Mouse (Mus musculus): ENCODE measurements at regions not wholly inside any gene's neighbourhood (a gene's known extent, or its start where the extent isn't known, plus 50 kb on each side); places are given as distances from the start of the nearest gene placed in this dataset.
A peak's percentile ranks its signal among the peaks of the same experiment; 100 is the strongest.

DNA sequence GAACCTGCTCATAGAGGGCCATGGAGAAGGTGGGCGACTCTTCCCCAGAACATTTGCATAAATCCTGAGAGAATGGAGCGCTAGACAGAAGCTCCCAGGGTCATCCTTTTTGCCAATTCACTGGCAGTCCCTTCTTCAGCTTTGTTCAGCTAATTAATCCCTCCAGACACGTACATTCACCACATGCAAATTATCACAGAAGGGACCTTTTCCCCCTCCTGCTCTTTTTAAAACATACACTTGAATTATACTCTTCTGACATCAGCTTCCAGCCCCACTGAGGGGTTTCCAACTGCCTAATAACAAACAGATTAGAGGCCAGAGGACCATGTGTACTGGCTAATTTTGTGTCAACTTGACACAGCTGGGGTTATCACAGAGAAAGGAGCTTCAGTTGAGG, 497.2 kb downstream of the Bnc2 start:
- no peak for DNase-seq

DNA sequence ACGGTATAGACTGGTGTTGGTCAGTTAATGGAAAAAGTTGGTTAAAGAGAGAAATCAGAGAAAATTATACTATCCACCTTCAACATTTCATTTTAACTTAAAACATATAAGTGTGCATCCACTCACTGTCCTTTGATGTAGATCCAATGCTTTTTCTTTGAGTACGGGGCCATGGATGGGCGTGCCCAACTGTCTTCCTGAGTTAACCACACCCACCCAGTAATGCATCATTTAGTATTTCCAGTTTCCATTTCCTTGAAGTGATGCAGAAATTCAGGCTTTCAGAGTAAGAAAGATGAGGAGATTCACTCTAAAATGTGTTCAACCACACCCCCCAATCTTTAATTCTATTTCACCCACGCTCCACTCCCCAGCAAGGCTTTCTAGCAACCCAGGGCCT, 490.6 kb downstream of the Bnc2 start:
- DNase-seq: no peak

DNA sequence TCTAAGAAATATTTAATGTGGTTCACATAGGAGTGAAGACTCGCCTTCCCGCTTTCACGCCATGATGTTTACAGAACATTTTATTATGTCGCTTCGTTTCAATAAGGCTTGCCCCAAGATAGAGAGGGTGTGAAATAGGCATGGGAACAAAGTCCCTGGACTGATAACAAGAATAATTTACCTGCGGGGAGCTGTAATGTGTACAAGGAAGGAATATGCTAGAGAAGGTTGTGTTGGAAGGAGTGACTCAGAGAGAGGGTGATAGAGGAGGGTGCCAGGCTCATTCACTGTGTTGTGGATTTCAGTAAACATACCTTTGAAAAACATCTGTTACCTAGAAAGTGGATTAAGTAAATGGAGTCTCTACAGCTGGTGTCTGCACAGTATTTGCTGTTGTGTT, 490.2 kb downstream of the Bnc2 start:
- DNase-seq: no peak

DNA sequence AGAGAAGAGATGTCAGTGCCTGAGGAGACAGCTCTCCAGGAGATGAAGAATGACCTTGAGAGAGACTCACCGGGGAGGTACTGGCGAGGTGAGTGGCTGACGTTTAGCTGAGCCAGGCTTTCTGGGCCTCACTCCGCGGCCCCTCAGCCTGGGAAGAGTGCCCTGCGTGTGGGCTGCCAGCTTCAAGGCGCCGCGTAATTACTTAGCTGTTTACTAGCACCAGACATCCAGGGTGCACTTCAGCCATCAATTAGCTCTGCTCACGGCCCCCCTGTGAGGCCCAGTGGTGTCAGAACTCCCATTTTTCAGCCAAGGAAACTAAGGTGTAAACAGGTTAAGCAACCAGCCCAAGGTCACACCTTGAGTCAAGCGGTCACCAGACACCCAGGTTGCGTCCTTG, 485.8 kb downstream of the Bnc2 start:
- peak in 1 of 2 experiments; percentile 30 for DNase-seq

DNA sequence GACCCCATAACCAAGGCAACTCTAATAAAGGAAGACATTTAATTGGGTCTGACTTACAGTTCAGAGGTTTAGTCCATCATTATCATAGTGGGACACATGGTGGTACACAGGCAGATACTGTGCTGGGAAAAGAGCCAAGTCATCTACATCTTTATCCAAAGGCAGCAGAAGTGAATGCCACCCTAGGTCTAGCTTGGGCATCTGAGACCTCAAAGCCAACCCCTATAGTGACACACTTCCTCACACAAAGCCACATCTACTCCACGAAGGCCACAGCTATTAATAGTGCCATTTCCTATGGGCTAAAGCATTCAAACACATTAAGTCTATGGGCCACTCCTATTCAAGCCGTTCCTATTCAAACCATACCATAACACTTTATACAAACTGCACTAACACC, 483.8 kb downstream of the Bnc2 start:
- no peak for DNase-seq

DNA sequence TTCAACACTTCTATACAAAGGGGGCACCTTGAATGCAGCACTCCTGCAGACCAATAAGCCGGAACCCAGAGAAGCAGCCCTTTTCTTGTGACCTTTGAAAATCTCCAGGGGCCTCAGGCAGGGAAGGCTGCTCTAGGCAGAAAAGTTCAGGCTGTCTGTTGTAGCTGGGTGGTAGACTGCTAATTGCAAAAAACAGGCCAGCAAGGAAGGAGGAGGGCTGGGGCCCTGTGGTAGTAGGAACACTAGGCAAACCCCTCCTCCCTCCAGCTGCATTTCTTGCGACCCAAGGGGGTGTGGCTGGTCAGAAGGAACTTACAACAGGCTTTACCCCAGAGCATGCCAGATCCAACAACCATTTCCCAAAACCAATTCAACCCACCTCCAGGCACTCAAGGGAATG, 482.8 kb downstream of the Bnc2 start:
- no peak for DNase-seq

DNA sequence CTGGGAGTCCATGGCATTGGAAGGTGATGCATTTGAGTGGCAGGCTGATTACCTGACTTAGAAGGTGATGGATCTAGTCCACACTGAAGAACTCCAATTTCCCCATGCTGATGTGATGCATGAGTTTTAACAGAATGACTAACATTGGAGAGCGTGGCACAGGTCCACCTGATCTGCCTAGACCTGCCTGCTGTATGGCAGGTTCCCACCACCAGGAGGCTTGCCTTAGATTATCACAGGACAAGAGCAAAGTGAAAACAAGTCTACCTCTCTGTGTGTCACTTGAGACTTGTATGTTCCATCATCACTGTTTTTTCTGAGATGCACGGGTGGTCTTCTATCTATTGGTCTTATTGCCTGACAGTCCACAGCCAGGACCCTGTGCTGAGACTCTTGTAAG, 478.3 kb downstream of the Bnc2 start:
- DNase-seq: no peak

DNA sequence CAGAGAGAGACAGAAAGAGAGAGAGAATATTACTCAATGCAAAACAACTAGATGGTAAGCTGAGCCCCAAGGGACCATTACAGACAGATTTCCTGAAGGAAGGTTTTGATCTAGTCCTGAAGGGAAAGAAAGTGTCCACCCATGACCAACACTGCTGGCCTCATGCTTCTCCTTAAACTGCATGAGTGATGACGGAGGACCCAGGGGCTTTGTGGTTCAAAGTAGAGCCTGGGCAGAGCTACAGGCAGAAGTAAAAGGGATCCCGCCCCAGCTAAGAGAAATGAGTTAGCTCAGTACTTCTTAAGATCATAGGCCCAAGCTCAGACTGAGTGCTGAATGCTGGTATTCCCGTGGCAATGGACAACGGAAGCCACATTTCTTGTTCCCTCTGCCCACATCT, 476.9 kb downstream of the Bnc2 start:
- DNase-seq: no peak

DNA sequence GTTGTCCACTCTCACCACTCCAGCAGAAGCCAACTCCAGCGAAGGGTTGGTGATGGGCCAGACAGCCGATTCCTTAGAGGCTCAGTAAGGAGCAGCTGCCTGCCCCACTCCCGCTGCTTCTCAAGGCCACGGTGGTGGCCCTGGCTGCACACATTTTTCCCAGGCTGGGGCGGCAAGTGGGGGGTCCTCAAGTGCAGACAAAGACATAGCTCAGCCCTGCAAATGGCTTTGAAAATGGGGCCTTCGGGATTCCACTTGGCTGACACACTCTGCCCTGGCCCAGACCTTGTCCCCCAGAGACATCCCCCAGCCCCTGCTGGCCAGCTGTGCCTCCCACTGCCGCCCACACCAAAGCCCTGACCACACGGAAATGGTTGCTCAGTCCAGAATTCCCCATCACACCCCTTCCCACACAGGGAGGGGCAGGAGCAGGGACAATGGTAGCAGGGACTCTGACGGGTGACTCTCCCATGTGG, 475.9 kb downstream of the Bnc2 start:
- peak; percentile 56 to 69 for DNase-seq

DNA sequence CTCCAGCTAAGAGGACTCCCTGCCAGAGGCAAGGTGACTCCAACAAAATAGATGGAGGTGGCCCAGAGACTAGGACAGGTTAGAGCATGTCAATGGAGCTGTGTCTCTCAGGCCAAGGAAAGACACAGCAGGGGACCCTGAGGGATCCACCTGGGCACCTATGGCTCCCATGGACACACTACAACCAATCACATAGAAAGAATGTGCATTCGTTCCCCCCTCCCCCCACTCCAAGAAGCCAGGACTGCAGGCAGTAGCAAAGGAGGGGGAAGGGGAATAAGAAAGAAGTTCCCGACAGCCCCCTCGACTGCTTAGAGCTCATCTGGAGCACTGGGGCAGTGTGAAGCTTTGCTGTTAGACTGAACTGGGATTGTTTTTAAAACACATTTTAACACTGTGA, 474.1 kb downstream of the Bnc2 start:
- no peak for DNase-seq

DNA sequence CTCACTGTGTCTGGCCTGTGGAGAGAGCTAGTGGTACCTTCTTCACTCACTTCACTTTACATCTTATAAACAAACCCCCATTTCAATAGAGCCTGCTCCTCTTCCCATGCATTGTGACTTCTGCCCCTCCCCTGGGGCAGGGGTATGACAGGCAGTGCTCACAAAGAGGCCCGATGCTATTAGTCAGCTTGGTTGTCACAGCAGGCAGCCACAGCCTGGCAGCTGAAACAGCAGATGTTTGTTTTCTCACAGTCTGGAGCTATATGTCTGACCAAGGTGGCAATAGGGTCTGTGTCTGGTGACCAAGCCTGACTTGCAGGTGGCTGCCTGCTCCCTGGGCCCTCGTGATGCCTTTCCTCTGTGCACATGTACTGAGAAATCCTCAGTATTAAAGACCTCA, 472.8 kb downstream of the Bnc2 start:
- no peak for DNase-seq

DNA sequence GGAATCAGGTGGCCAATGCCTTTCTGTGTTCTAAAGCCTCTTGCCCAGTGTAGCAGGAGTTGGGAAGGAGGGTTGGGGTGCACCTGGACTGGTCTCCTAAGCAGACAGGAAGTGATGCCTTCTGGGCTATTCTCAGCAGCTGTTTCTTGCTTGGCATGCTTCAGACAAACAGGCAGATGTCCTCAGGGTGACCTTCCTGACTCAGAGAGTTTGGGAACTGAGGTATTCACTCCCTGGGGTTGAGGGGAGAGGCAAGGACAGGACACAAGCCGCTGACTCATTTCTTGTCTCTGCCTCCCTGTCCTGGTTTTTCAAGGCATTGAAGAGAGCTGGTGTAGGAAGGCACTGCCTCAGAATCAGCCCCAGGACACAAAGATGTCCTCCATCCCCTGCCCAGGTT, 471.4 kb downstream of the Bnc2 start:
- DNase-seq: no peak

DNA sequence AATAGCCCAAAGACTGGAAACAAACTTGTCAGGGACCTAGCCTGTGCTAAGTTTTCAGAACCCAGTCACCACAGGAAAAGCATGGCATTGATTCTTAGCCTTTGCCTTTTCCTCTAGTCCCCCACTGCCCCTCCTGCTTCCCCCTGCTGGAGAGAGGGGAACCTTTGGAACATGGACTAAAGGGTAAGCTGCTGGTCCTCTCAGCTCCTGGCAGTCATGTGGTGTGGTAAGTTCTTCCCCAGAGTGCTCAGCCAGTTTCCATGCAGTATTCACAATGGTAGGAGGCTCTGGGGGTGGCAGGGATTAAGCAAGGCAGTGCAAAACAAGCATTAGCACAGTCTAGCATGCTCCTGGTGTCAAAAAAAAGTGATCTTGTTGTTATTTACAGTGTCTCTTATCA, 470.3 kb downstream of the Bnc2 start:
- peak in 1 of 2 experiments; percentile 29 for DNase-seq

DNA sequence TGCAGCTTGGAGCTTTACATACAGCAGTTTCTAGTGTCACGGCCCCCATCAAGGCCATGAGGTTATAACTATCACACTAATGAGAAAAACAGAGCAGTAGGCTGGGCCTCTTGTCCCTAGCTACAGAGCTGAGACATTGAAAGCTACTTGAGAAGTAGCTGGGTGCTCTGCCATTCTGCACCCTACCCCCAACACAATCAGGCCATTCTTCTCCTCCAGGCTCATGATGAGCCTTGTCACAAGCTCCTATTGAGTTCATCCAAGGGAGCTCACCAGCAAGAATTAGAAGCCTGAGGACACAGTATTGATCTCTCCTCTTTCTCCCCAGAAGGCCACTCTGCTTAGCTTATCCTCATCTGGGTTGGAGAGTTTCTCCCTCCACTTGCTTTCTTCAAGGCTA, 466.9 kb downstream of the Bnc2 start:
- no peak for DNase-seq

DNA sequence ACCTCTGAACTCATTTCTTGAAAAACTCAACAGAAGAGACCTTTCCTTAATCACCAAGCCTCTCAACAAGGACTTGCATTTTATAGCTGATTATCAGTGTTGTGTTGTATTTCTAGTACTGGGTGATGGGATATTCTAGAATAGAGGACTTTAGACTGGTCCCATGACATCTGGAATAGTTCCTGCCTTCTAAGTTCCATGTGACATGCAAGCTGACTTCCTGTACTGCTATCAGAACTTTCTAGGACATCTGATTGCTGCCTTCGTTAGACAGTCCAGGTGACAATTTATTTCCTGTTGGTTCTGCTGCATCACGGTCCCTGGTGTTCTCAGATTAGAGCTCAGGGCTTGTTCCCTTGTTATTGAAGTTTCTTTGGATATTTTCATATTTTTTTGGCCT, 465.5 kb downstream of the Bnc2 start:
- no peak for DNase-seq

DNA sequence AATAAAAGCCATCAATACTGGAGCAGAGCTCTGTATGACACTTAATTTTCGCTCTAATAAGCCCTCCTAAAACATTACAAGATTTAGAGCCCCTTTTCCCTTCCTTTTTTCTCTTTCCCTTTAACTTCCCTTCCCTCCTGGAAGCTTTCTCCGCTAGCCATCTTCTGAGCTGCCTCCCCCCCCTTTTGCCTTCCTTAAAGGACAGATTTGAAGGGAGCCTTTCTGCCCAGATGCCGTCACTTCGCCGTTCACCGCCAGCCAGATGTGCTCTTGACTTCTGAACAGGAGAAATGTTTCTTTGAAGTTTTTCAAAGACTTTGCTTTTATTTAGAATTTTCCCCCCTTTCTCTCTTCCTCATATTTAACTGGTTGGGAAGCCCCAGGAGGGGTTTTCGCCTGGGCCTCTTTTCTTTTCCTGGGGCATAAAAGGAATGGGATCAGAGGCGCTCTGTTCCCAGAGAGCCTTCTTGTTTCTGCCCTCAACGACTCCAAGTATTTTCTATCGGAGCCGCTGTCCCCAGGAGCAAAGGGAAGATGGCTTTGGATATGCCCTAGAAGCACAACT, 463.7 kb downstream of the Bnc2 start:
- DNase-seq: no peak

DNA sequence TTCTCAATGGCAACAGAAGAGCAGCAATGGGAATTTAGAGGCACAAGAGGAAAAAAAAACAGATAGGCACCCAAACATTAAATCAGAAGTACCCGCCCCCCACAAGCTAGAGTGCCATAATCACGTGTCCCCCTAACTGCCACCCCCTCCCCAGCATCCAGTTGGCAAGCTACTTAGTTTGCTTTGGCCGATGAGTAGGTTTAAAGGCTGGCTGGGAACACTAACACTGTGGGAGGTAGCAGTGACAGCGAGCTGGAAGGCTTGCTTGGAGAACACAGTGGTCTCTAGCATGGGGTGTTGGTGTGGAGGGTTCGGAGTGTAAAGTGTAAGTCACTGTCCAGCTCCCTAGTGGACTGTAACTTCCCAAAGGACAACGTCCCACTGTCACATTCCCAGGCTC, 463.1 kb downstream of the Bnc2 start:
- DNase-seq: no peak

DNA sequence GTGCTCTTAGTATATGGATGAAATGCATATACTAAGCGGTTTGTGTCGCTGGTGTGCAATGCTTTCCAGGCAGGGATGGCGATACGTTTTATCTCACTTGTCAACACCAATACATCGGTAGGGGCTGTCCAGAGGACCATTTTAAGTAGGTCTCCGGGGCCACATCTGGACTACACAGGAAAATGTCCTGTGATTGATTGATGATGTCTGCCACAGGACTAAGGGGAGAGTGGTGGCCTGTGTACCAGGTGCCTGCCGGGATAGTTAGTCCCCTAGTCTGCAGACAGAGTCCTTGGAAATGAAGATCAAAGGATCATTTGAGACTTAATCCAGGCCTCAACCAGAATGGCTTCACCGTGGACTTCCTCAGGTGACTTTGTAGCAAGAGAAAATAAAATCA, 460.6 kb downstream of the Bnc2 start:
- no peak for DNase-seq

DNA sequence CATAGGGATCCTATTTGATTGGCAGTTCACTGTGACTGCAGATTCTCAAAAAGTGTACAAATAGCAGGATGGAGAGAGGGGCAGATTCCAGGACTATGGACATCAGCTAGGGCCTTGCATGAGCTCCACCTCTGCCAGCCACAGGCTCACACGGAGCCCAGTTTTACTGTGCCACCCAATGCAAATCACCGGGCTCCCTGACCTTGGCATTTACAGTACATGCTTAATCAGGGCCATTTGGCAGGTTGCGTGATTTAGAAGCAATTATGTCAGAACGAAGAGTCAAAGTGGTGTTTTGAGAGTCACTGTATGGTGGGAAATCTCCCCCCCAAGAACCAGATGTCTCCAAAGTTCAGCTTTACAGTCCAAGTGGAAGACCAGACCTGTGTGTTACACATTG, 456.1 kb downstream of the Bnc2 start:
- no peak for DNase-seq

DNA sequence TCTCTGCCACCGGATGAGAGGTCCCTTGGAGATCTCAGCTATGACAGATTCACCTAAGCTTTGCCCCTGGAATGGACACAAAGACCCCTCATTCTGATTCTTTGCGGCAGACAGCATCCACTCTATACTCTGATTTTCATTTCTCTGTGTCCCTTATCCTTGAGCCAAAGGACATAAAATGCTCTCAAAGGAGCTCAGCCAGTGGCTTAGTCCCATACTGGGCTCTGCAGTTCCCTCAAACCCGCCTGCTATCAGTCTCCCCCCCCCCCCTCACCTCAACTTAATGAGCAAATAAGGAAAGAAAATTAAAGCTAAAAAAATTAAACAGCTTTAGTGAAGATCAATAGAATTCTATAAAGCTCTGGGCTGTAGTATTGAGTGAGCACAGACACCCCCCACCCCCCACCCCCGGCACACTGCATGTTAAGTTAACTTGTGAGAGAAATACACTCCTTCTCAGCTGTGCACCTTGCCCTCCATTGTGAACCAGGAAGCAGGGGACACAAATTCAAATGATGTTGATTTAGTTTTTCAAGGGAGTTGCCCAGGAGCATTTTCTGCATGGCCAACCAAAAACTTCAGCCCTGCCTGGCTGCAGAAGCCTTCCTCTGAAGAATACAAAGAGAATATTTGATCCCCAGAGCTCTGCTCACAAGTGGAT, 452.9 kb downstream of the Bnc2 start:
- DNase-seq: peak in 1 of 2 experiments; percentile 27

DNA sequence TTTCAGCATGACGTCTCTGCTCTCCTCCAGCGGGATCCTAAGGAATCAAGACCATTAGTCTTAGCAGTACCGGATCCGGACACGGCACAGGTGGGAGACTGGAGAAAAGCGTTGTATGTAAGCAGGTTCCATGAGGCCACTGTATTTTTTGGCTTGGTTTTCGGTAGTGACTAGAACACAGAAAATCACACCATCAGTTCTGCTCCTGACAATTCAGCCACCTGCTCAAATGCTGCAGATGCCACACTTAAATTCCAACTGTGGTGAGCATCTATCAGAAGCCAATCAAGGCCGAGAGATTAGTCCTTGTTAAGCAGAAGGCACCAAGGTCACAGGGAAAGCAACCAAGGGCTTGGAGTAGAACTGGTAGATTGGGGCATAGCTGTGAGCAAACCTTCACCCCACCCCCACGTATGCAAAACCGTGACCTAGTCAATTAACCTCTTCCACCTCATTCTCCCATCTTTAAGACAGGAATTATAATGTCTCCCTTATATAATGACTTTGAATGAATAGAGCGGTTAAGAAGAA, 452.2 kb downstream of the Bnc2 start:
- DNase-seq: no peak

DNA sequence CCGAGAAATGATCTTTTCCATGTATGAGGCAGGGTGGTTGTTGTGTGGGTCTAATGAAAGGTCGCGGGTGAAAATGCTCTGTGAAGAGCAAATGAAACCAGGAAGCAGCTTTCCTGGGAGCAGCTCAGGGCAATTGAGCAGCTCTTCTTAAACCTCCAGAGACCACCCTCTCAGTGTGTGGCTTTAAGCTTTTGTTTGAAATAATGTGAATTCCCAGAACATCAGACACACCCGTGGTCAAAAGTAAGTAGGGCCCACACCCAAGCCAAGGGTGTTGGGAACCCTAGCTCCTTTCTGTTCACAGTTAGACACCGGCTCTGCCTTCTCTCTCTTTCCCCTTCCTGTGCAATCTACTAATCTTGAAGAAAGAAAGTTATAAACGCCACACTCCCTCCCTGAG, 450.5 kb downstream of the Bnc2 start:
- DNase-seq: no peak

All from kidney, postnatal 4 days (tissue).